Mouse (Mus musculus): Measurements from ENCODE around the gene Nck2. TPM values are rescaled to one million over a fixed set of nuclear protein-coding genes. Genes with fewer than 3 reads are reported as not detected.
"Not testable (repeated sequence)": the region's sequence is repeated elsewhere in the genome, so short reads cannot be mapped to it uniquely, and the experiment has no call there.

Gene Nck2
- total RNA-seq, 1 experiment from 2014 or later, result 23.3 TPM

GRCm38 (mm10) chr1:43548749-43549148 lies 104.4 kb downstream of the Nck2 start:
- no peak for ATAC-seq (replicated peaks; ENCODE audit: insufficient number of reproducible peaks, low FRiP score, low TSS enrichment, poor library complexity, severe bottlenecking)

DNA sequence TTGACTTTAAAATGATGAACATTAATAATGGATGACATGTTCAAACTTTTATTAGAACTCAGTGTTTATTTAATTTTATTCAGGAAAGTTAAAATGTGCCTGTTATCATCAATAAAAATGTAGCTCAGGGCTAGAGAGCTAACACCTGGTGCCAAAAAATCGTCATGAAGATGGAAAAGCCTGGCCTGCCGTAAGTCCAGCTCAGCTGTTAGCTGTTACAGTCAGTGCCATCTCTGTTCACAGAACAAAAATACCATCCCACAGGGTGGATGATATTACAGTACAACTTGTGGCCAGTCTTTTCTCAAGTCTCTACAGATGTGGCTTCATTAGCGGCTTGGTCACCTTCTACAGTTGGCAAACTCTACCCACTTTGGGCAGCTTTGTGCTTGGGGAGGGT lies 106.1 kb downstream of the Nck2 start:
- ATAC-seq (replicated peaks; ENCODE audit: insufficient number of reproducible peaks, low FRiP score, low TSS enrichment, poor library complexity, severe bottlenecking), result no peak; the same call in 1 of the 2 replicates

- ATAC-seq (replicated peaks; ENCODE audit: insufficient number of reproducible peaks, low FRiP score, low TSS enrichment, poor library complexity, severe bottlenecking), result not testable (repeated sequence)
Observed at GRCm38 (mm10) chr1:43553989-43554679, 109.8 kb downstream of the Nck2 start.

- ATAC-seq (replicated peaks; ENCODE audit: insufficient number of reproducible peaks, low FRiP score, low TSS enrichment, poor library complexity, severe bottlenecking), result no peak
Observed at GRCm38 (mm10) chr1:43555222-43555974, 111.0 kb downstream of the Nck2 start.

GRCm38 (mm10) chr1:43558329-43558728 lies 114.0 kb downstream of the Nck2 start:
- ATAC-seq (replicated peaks; ENCODE audit: insufficient number of reproducible peaks, low FRiP score, low TSS enrichment, poor library complexity, severe bottlenecking), result no peak

DNA sequence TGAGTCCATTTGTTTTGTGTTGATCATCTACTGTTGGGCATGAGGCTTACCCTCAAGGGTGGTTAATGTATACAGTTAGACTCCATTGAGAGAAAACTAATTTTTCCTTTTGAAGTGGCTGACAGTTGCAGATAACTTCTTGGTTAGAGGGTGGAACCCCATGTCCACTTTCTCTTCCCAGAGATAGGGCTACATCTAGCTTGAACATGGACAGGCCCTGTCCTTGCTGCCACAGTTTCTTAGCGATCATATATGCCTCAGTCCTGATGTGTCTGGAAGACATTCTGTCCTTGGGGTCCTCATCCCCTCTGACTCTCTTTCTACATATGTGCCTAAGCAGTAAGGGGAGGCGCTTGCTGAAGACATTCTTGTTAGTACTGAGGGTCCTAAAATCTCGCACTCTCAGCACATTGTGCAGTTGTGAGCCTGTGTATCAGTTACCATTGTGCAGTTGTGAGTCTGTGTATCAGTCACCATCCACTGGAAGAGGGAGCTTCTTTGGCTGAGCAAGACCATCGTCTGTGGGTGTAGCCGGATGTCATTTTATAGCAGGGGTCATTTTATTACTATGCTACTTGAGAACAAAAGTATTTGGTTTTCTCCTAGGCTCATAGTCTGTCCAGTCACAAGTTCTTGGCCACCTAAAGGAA lies 114.8 kb downstream of the Nck2 start:
- ATAC-seq (replicated peaks; ENCODE audit: insufficient number of reproducible peaks, low FRiP score, low TSS enrichment, poor library complexity, severe bottlenecking), result no peak

DNA sequence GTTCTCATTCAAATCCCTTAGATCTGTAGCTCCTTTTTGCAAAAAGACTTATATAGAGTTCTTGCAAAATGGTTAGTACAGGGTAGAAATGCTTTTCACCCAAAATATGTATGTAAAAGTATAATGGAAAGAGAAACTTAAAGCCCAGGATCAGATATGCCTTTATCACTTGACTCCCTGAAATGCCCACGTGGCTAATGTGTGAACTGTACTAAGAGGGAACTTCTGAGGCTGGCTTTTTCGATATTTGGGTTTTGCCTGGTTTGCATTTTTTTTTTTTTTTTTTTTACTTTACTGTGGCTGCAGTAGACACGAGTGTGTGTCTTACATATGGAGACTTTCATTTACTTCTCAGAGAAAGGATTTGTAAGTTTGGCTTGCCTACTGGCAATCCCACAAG lies 116.7 kb downstream of the Nck2 start:
- no peak for ATAC-seq (replicated peaks; ENCODE audit: insufficient number of reproducible peaks, low FRiP score, low TSS enrichment, poor library complexity, severe bottlenecking)

DNA sequence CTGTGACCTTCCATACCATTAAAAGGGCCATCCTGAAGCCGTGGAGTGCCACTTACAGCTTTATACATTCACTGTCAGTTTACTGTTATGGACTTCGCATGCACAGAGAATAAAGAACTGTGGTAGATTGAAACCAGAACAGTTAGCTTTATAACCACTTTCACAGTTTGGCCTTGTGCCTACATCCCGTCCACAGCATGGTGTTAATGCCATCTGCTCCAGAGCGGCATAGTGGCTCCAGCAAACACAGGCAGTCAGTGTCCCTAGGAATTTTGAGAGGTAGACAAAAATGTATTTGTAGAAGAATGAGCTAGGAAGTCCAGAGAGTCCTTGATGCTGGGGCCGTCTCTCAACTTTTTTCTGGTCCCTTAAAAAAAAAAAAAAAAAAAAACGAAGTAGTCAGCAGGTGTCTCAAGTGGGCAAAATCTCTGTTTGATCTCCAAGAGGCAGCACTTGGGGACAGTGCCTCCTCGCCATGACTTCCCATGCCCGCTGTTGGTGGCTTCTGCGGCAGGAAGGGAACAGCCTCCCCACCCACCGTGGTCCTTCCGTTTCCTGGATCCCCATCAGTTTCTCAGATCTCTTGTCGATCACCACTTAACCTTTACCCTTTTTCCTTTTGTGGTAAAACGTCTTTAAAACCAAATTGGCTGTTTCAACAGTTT lies 117.8 kb downstream of the Nck2 start:
- no peak for ATAC-seq (replicated peaks; ENCODE audit: insufficient number of reproducible peaks, low FRiP score, low TSS enrichment, poor library complexity, severe bottlenecking)

DNA sequence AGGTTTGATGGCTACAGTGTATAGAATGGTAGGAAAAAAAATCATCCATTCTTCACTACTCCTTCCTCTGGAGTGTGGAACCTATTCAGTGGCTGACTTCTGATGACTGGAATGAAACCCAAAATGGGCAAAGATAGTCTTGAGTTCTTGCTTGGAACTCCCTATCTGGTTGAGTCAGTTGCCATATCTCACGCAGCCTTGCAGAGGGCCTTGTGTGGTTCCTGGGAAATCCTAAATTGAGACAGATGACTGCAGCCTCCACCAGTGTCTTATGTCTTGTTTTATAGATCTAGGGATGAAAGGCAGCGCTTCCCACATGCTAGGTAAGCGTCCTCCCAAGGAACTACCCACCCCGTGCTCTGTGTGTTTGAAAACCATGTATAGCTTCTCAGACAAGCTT lies 120.9 kb downstream of the Nck2 start:
- ATAC-seq (replicated peaks; ENCODE audit: insufficient number of reproducible peaks, low FRiP score, low TSS enrichment, poor library complexity, severe bottlenecking), result no peak

DNA sequence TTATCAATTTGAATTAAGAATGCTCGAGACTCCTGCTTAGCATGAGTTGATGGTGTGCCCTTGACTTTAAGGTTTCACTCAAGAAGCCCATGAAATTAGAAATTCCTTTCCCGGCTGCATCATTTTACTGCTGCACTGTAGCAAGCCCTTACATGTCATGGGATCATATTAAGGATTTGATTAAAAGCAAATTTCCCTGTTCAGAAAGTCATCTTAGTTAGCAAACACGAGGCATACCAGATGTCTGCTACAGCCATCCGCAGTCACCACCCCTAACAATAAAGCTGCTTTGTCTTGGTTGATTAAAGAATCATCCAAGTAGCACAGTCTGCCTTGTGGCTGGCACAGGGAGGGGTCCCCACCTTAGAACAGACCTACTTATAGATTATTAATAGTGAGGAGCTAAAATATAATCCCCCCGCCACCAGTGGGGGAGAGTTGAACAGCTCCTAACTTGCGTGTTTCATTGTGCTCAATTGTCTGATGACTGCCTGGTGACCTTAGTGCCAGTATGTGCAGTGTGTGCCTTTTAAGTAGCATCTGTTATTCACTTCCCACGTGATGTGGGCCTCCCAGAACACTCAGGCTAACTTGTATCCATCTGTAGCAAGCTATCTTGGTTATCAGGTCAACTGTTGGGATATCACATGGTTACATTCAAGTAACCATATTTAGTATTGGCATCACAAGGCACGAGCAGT lies 122.4 kb downstream of the Nck2 start:
- ATAC-seq (replicated peaks; ENCODE audit: insufficient number of reproducible peaks, low FRiP score, low TSS enrichment, poor library complexity, severe bottlenecking), result no peak

GRCm38 (mm10) chr1:43568824-43569223 lies 124.4 kb downstream of the Nck2 start:
- ATAC-seq (replicated peaks; ENCODE audit: insufficient number of reproducible peaks, low FRiP score, low TSS enrichment, poor library complexity, severe bottlenecking), result no peak

DNA sequence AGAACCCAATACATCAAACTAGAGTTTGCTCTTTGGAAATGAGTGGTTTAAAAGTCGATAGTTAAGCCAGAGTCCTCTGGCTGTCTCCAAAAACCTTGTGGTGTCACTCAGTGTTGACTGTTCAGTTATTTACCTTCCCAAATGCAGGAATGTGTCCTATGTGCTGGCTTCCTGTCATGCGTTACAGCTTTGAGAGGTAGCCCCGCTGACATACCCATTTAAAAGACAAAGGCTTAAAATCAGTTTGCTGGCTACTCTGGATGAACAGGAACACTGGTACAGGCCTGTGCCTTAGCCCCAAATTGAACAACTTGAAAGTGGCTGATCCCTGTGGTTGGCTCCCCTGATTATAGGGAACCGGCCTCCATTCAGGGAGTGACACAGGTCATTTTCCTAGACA lies 126.7 kb downstream of the Nck2 start:
- no peak for ATAC-seq (replicated peaks; ENCODE audit: insufficient number of reproducible peaks, low FRiP score, low TSS enrichment, poor library complexity, severe bottlenecking)

GRCm38 (mm10) chr1:43574793-43575304 lies 130.5 kb downstream of the Nck2 start:
- ATAC-seq (replicated peaks; ENCODE audit: insufficient number of reproducible peaks, low FRiP score, low TSS enrichment, poor library complexity, severe bottlenecking), result no peak

DNA sequence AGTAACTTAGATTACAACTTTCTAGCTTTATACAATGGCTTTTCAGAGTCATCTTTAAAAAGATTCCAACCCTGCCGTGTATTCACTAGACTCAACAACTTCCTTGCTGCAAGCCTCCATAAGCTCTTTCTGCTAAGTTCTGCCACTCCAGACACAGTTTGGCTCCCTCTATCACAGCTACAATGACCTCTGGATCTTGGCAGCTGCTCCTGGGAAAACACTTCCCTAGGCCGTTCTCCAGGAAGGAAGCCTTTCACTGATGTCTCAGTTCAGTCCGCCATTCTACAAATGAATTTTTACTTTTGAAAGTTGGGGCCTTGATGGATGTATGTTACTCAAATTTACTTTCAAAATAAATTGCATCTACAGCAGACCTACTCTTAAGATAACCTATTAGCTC lies 133.0 kb downstream of the Nck2 start:
- no peak for ATAC-seq (replicated peaks; ENCODE audit: insufficient number of reproducible peaks, low FRiP score, low TSS enrichment, poor library complexity, severe bottlenecking)

DNA sequence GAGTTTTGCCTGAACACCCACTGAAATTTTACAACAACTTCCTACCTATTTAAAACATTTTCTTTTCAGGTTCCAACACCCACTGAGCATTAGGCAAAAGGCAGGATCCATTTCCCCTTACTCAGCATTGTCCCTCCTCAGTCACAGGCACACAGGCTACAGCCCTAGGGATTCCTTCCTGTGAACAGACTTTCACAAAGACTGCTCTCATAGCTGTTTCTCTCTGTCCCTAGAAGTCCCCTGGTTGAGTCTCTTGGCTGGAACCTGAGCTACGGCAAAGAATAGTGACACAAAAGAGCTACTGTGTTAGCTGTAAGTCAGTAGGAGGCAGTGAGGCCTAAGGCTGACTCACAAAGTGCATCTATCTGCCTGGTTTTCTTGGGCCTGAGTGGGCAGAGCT lies 139.2 kb downstream of the Nck2 start:
- ATAC-seq (replicated peaks; ENCODE audit: insufficient number of reproducible peaks, low FRiP score, low TSS enrichment, poor library complexity, severe bottlenecking), result no peak

- ATAC-seq (replicated peaks; ENCODE audit: insufficient number of reproducible peaks, low FRiP score, low TSS enrichment, poor library complexity, severe bottlenecking), result no peak
Observed at GRCm38 (mm10) chr1:43589001-43589400, 144.6 kb downstream of the Nck2 start.

DNA sequence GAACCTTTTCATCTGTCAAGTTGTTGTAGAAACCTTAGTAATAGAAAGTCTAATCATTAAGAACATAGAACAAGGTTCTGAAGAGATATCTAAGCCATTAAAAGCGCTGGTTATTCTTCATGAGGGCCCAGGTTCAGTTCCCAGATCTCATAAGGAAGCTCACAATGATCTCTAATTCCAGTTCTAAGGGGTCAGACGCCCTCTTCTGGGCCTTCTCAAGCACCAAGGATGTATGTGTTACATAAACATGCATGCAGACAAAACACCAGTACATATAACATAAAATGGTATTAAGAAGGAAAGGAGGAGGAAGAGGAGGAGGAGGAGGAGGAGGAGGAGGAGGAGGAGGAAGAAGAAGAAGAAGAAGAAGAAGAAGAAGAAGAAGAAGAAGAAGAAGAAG lies 145.5 kb downstream of the Nck2 start:
- no peak for ATAC-seq (replicated peaks; ENCODE audit: insufficient number of reproducible peaks, low FRiP score, low TSS enrichment, poor library complexity, severe bottlenecking)

DNA sequence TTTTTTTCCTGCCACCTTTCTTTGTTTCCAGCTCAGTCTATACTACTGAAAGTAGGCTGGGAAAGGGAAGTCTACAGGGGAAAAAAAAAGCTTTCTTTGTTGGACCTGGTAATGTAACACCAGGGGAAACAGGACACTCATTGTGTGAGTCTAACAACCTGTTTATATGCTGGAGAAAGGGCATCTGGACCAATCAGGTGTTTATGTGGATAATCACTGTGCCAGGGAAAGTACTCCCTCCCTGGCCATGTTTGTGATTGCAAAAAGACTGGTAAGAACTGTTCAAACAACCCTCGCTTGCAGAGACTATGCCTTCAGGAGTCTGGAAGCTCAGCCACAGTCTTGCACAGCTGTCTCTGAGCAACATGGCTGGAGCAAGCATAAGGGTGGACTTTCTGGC lies 146.3 kb downstream of the Nck2 start:
- ATAC-seq (replicated peaks; ENCODE audit: insufficient number of reproducible peaks, low FRiP score, low TSS enrichment, poor library complexity, severe bottlenecking), result no peak

GRCm38 (mm10) chr1:43593069-43593468 lies 148.7 kb downstream of the Nck2 start:
- ATAC-seq (replicated peaks; ENCODE audit: insufficient number of reproducible peaks, low FRiP score, low TSS enrichment, poor library complexity, severe bottlenecking), result no peak

All from monocyte, adult 5-6 weeks (primary cell).